Mouse (Mus musculus) kidney, embryonic 15.5 days (tissue): Measurements from ENCODE around the gene Npas1. TPM values are rescaled to one million over a fixed set of nuclear protein-coding genes. Genes with fewer than 3 reads are reported as not detected.
A peak's percentile ranks its signal among the peaks of the same experiment; 100 is the strongest.

Experiments
- ATAC-seq: fragments of 200-750 bp; cut with Nextera tagmentation; replicated peaks from 2 replicates; pipeline ENCODE4 v1.8.0; 2017; ENCODE audit warnings: moderate TSS enrichment; ENCODE audit not compliant: low FRiP score
- H3K27ac ChIP-seq: fragments of 300-500 bp; sonication (generic); 2 replicates; pipeline ENCODE4 v1.5.1; 2015; ENCODE audit warnings: mild to moderate bottlenecking, inconsistent platforms
- H3K27me3 ChIP-seq: fragments of 300-500 bp; sonication (generic); 2 replicates; pipeline ENCODE4 v1.6.1; 2015; ENCODE audit warnings: inconsistent platforms
- H3K36me3 ChIP-seq: fragments of 300-500 bp; sonication (generic); 2 replicates; pipeline ENCODE4 v1.6.1; 2015; ENCODE audit warnings: inconsistent platforms
- H3K4me1 ChIP-seq: fragments of 300-500 bp; sonication (generic); 2 replicates; pipeline ENCODE4 v1.6.1; 2015; ENCODE audit warnings: inconsistent platforms
- H3K4me2 ChIP-seq: fragments of 300-500 bp; sonication (generic); 2 replicates; pipeline ENCODE4 v1.6.1; 2015; ENCODE audit warnings: moderate library complexity, mild to moderate bottlenecking, inconsistent platforms
- H3K4me3 ChIP-seq: fragments of 300-500 bp; sonication (generic); replicated peaks from 2 replicates; pipeline ENCODE4 v1.5.1; 2015; ENCODE audit warnings: mild to moderate bottlenecking, inconsistent platforms
- H3K9ac ChIP-seq: fragments of 300-500 bp; sonication (generic); 2 replicates; pipeline ENCODE4 v1.6.1; 2015; ENCODE audit warnings: mild to moderate bottlenecking, inconsistent platforms
- H3K9me3 ChIP-seq: fragments of 300-500 bp; sonication (generic); replicated peaks from 2 replicates; pipeline ENCODE4 v1.6.1; 2016; ENCODE audit warnings: inconsistent platforms
- WGBS: fragments of 180-500 bp; shearing (Covaris S2); methylation state at CpG from one replicate; pipeline ENCODE4 v1.1.7; 2015; ENCODE audit warnings: mixed read lengths; 5-methylcytosine and 5-hydroxymethylcytosine counted together
- polyA plus RNA-seq: library from polyadenylated mRNA; unstranded; fragments of >200 nt; fragmentation: Nextera tagmentation; extraction: Ambion mirVana; gene quantifications from 2 replicates; pipeline ENCODE4 v1.2.1, GENCODE M21; 2015

The Npas1 gene
- polyA plus RNA-seq, 1 experiment from 2014 or later: 0.38 TPM

DNA sequence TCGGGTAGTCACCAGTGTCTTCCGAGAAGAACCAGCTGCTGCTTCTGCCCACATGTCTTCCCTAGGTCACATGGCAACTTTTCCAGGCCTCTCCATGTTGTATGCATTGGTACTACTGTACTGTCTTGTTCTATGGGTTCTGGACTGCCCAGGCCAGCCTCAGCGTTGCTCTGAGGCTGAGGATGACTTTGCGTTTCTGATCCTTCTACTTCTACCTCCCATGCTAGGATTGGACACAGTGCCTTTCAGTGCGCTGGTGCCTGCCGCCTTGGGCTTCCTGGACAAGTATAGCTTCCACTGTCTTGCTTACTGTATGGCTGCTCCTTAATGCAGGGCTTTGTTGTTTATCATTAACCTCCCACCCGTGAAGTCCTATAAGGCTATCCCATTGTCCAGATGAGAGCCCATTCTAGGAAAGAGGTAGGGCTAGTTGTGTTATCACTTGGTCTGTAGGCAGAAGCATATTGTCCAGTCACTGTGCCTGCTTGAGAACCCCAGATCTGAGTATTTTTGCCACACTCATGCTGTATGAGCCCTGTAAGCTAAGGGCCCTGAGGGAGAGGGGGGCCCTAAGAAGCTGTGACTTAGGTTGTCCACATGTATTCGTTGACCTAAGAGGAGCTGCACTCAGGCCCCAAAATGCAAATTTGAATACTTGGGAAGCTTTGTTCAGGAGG lies 65.2 kb downstream of the Npas1 start:
- H3K36me3 ChIP-seq: peaks cover 20% of the 10 kb centered on the region
- no peaks in the 10 kb centered on the region for H3K9me3 ChIP-seq
- ATAC-seq: peak; percentile 13; the same call in 1 of the 2 replicates
- H3K27me3 ChIP-seq: no peaks in the 10 kb centered on the region
- H3K4me1 ChIP-seq: peaks cover 58% of the 10 kb centered on the region
- WGBS: 76% methylated on average over 8 of the region's 8 CpGs
- H3K9ac ChIP-seq: no peak overlapping the region
- peak overlapping the region; percentile 48 for H3K27ac ChIP-seq
- no peak overlapping the region for H3K4me2 ChIP-seq
- no peak overlapping the region for H3K4me3 ChIP-seq

DNA sequence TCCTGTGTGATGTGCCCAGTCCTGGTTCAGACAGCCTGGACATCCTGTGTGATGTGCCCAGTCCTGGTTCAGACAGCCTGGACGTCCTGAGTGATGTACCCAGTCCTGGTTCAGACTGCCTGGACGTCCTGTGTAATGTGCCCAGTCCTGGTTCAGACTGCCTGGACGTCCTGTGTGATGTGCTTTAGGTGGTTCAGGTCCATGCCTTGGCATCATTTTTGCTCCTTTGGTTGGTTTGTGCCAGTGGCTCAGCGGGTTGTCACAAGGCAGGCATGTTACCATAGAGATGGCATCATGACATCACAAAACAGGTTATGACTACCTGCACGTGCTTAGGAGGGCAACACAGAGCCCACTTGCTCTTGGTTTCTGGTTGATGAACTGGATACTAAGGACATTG lies 66.4 kb downstream of the Npas1 start:
- Histone ChIP-seq H3K4me2 (no peak overlapping the region), H3K27ac (no peak overlapping the region), H3K9ac (no peak overlapping the region), H3K4me3 (no peak overlapping the region), H3K27me3 (no peaks in the 10 kb centered on the region), H3K4me1 (peaks cover 53% of the 10 kb centered on the region), H3K9me3 (no peaks in the 10 kb centered on the region), H3K36me3 (peaks cover 8% of the 10 kb centered on the region)
- 82% methylated on average over 5 of the region's 5 CpGs for WGBS
- no peak for ATAC-seq

DNA sequence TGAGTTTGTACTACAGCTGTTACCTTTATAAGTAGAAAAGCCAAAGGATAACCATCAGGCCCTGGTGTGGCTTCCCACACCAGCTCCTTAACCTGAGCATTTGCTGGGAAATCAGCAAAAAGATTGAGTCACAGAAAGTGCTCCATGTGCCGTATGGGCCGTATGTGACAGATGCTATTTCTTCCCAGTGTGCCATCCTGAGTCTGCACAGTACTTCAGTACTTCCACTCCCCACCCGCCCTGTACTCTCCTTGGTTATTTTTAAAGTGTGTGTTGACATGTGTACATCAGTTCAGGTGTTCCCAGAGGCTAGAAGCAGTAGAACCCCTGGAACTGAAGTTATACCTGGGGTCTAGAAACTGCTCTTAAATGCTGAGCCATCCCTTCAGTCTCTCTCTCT lies 70.5 kb downstream of the Npas1 start:
- no peaks in the 10 kb centered on the region for H3K9me3 ChIP-seq
- no peak overlapping the region for H3K9ac ChIP-seq
- WGBS: 88% methylated on average over 3 of the region's 3 CpGs
- H3K36me3 ChIP-seq: peaks cover 11% of the 10 kb centered on the region; the same call in 1 of the 2 replicates
- no peak for ATAC-seq
- peaks cover 49% of the 10 kb centered on the region for H3K4me1 ChIP-seq
- H3K27ac ChIP-seq: 0 out of 2 replicates have a peak overlapping the region, but pooled peaks have one; percentile 6
- H3K4me2 ChIP-seq: no peak overlapping the region
- no peak overlapping the region for H3K4me3 ChIP-seq
- H3K27me3 ChIP-seq: no peaks in the 10 kb centered on the region

Other genes starting within 250 kb of the Npas1 start
- gene C5ar2, start 233.6 kb downstream of the Npas1 start, polyA plus RNA-seq: 0.04 and 0.08 TPM in 2 replicates
- 2.5 and 3.7 TPM in 2 replicates for gene C5ar1, start 218.2 kb downstream of the Npas1 start, polyA plus RNA-seq
- 16.4 and 19.5 TPM in 2 replicates for gene Inafm1, start 204.1 kb downstream of the Npas1 start, polyA plus RNA-seq
- gene Ccdc9, start 190.9 kb downstream of the Npas1 start, polyA plus RNA-seq: 28.9 and 33.0 TPM in 2 replicates
- 12.3 and 12.4 TPM in 2 replicates for gene Bbc3, start 169.3 kb downstream of the Npas1 start, polyA plus RNA-seq
- 327 and 334 TPM in 2 replicates for gene Sae1, start 89.9 kb downstream of the Npas1 start, polyA plus RNA-seq
- 15.5 and 17.1 TPM in 2 replicates for gene Zc3h4, start 76.8 kb downstream of the Npas1 start, polyA plus RNA-seq
- gene Tmem160, start 24.9 kb downstream of the Npas1 start, polyA plus RNA-seq: 51.0 and 55.9 TPM in 2 replicates
- 16.8 and 18.2 TPM in 2 replicates for gene Arhgap35, start 137.3 kb upstream of the Npas1 start, polyA plus RNA-seq
- not detected in 2 replicates for gene Ceacam15, start 198.0 kb upstream of the Npas1 start, polyA plus RNA-seq
- gene Ceacam9, start 244.2 kb upstream of the Npas1 start, polyA plus RNA-seq: not detected in 2 replicates